Mouse (Mus musculus) spleen, embryonic (tissue): ENCODE data around the gene Asic1.

Experiments
- CTCF ChIA-PET: fragments of 350-600 bp; sonication (Branson Sonifier 250); formaldehyde crosslinking; loops from one replicate; lab custom pipeline; 2022; lab: Charles Lee

Asic1 gene

DNA sequence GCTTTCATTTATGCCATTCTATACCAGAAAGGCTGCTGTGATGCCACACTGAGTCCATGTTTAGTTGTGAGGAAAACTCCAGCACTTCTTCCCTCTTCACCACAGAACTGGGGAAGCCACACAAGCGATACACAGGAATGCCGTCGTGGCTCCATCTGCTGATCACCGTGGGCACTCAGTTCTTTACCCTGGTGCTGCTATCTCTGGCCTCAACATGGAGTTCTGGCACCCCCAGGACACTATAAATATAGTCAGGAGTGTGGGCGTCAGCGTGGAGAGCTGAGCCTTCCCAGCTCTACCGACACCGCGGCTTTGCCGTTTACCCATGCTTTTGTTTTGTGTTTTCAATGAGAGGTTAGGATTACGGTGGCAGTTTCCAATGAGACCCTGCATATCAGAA is 66.5 kb downstream of the Asic1 start:
- CTCF ChIA-PET: no interaction called here

DNA sequence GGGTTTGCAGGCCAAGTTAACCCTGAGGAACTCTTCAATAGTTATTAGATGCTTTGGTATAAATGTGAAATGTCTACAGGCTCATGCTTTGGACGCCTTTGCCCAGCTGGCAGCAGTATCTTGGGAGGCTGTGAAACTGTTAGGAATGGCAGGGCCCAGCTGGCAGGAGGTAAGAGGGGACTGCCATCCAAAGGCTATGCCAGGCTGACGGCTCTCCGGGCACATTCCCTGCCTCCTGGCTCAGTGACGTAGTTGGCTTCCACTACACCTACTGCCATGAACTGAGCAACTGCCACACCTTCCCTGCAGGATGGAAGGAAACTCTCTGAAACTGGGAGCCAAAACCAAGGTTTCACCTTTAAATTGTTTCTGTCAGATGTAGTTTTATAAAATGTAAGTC is 70.1 kb downstream of the Asic1 start:
- CTCF ChIA-PET: no interaction called here
